Mouse (Mus musculus) forebrain, embryonic 11.5 days (tissue): ENCODE results near the gene Dhrs3. TPM values are rescaled to one million over a fixed set of nuclear protein-coding genes. Genes with fewer than 3 reads are reported as not detected.

Experiments used
- ATAC-seq: fragments of 200-750 bp; cut with Nextera tagmentation; replicated peaks from 2 replicates; pipeline ENCODE4 v1.8.0; 2017; ENCODE audit warnings: moderate TSS enrichment; ENCODE audit not compliant: low FRiP score
- DNase-seq: peaks from one replicate; pipeline ENCODE4 v3.0.0-alpha.2; 2017; ENCODE audit warnings: low spot score
- H3K27ac ChIP-seq: fragments of 300-500 bp; sonication (generic); 2 replicates; pipeline ENCODE4 v1.5.1; 2014; ENCODE audit warnings: low read depth, low read length
- H3K27me3 ChIP-seq: fragments of 300-500 bp; sonication (generic); 2 replicates; pipeline ENCODE4 v1.6.1; 2014; ENCODE audit warnings: mild to moderate bottlenecking, low read length, mixed read lengths; ENCODE audit not compliant: control insufficient read depth, insufficient read depth
- H3K36me3 ChIP-seq: fragments of 300-500 bp; sonication (generic); 2 replicates; pipeline ENCODE4 v1.6.1; 2014; ENCODE audit warnings: mild to moderate bottlenecking, low read length, moderate library complexity, mixed read lengths; ENCODE audit not compliant: control insufficient read depth, insufficient read depth
- H3K4me1 ChIP-seq: fragments of 300-500 bp; sonication (generic); replicated peaks from 2 replicates; pipeline ENCODE4 v1.6.1; 2014; ENCODE audit warnings: low read length, mixed read lengths; ENCODE audit not compliant: control insufficient read depth, insufficient read depth
- H3K4me2 ChIP-seq: fragments of 300-500 bp; sonication (generic); 2 replicates; pipeline ENCODE4 v1.6.1; 2014; ENCODE audit warnings: low read depth, mild to moderate bottlenecking, low read length, moderate library complexity, mixed read lengths; ENCODE audit not compliant: severe bottlenecking
- H3K4me3 ChIP-seq: fragments of 300-500 bp; sonication (generic); 2 replicates; pipeline ENCODE4 v1.5.1; 2014; ENCODE audit warnings: low read depth, low read length
- H3K9ac ChIP-seq: fragments of 300-500 bp; sonication (generic); 2 replicates; pipeline ENCODE4 v1.6.1; 2014; ENCODE audit warnings: low read length
- H3K9me3 ChIP-seq: fragments of 300-500 bp; sonication (generic); 2 replicates; pipeline ENCODE4 v1.6.1; 2016; ENCODE audit warnings: low read length, mixed read lengths; ENCODE audit not compliant: control insufficient read depth
- WGBS: fragments of 180-500 bp; shearing (Covaris S2); extraction: QIAGEN DNeasy Blood & Tissue Kit; methylation state at CpG from one replicate; pipeline ENCODE4 v1.1.7; 2014; 5-methylcytosine and 5-hydroxymethylcytosine counted together
- polyA plus RNA-seq: library from polyadenylated mRNA; unstranded; fragments of >200 nt; fragmentation: Nextera tagmentation; extraction: Ambion mirVana; gene quantifications from 2 replicates; pipeline ENCODE4 v1.2.1, GENCODE M21; 2014

Gene Dhrs3
- polyA plus RNA-seq, 1 experiment from 2014 or later = 5.8 TPM

DNA sequence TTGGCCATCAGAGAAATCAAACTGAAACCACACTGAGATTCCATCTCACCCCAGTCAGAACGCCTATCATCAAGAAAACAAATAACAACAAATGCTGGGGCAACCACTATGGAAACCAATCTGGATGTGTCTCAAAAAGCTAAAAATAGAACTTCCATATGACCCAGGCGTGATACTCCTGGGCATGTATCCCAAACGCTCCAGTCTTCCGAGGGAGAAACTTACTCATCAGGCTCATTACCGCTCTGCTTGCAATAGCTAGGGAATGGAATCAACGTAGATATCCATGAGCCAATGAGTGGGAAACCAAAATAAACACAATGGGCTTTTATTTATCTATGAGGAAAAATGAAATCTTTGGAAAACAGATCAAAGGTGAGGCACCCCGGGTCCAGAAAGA lies 59.2 kb downstream of the Dhrs3 start:
- Histone ChIP-seq H3K9me3 (no peaks in the 10 kb centered on the region), H3K9ac (no peak overlapping the region), H3K4me1 (peaks cover 2% of the 10 kb centered on the region), H3K4me3 (no peak overlapping the region), H3K27ac (no peak overlapping the region), H3K36me3 (no peaks in the 10 kb centered on the region), H3K4me2 (no peak overlapping the region), H3K27me3 (no peaks in the 10 kb centered on the region)
- ATAC-seq (no peak), DNase-seq (no peak)
- WGBS = 87% methylated on average over 7 of the region's 7 CpGs

DNA sequence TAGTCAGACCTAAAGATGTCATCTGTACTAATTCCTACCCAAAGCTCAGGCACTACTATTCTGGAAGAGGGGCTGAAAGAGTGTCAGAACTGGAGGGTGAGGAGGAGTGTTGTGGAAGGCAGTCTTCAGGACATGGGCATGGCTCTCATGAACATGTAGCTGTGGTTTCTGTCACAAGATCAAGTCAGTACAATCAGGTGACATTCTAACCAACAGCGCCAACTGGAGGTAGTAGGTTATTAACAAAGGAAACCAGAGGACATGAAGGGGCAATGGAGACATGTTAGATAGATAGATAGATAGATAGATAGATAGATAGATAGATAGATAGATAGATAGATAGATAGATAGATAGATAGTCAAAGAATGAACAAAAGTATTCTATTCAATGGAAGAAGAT lies 60.8 kb downstream of the Dhrs3 start:
- H3K36me3 ChIP-seq = no peaks in the 10 kb centered on the region
- H3K4me2 ChIP-seq = no peak overlapping the region
- H3K9me3 ChIP-seq = no peaks in the 10 kb centered on the region
- ATAC-seq (no peak), DNase-seq (no peak)
- WGBS = 88% methylated on average over 1 of the region's 1 CpGs
- H3K4me3 ChIP-seq = no peak overlapping the region
- H3K4me1 ChIP-seq = peaks cover 2% of the 10 kb centered on the region
- H3K27me3 ChIP-seq = no peaks in the 10 kb centered on the region
- no peak overlapping the region for H3K9ac ChIP-seq
- no peak overlapping the region for H3K27ac ChIP-seq

DNA sequence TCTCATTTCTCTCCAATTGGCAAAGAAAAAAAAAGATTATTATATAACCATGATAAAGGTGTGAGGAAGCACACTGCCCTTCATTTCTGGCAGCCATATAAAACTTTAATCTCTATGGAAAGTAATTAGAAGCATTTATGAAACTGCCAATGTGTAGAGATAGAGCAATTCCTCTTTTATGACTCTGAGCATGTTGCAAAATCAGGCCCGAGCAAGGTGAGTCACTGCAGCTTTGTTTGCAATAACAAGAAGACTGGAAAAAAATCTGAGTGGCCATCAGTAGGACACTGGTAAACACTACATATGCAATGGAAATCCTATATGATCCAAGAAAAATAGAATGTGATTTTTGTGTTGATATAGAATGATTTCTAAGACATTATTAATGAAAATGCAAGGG lies 63.2 kb downstream of the Dhrs3 start:
- Histone ChIP-seq H3K4me1 (no peaks in the 10 kb centered on the region), H3K9ac (no peak overlapping the region), H3K4me2 (no peak overlapping the region), H3K27me3 (no peaks in the 10 kb centered on the region), H3K36me3 (no peaks in the 10 kb centered on the region), H3K9me3 (no peaks in the 10 kb centered on the region), H3K4me3 (no peak overlapping the region), H3K27ac (no peak overlapping the region)
- no peak for ATAC-seq
- no peak for DNase-seq
- 83% methylated on average over 1 of the region's 1 CpGs for WGBS

DNA sequence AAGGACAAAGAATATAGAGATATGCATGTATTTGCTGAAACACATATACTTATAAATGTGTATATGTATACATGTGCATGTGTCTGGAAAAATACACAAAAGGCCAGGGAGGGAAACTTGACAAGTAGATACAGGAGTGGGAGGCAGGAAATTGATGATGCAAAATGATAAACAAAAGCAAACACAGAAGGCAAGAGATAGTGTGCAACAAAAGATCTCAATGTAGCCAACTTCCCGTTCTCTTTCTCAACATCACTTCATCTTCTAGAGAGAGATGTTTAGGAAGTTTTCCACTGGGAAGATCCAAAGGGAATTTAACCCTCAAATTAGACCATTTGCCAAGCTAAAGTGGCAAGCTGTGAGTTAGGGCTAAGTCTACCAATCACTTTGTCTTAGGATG lies 63.7 kb downstream of the Dhrs3 start:
- H3K36me3 ChIP-seq = no peaks in the 10 kb centered on the region
- no peak overlapping the region for H3K27ac ChIP-seq
- H3K4me3 ChIP-seq = no peak overlapping the region
- H3K9ac ChIP-seq = no peak overlapping the region
- H3K27me3 ChIP-seq = no peaks in the 10 kb centered on the region
- ATAC-seq (no peak), DNase-seq (no peak)
- no peaks in the 10 kb centered on the region for H3K9me3 ChIP-seq
- no peaks in the 10 kb centered on the region for H3K4me1 ChIP-seq
- 77% methylated on average over 1 of the region's 1 CpGs for WGBS
- no peak overlapping the region for H3K4me2 ChIP-seq

DNA sequence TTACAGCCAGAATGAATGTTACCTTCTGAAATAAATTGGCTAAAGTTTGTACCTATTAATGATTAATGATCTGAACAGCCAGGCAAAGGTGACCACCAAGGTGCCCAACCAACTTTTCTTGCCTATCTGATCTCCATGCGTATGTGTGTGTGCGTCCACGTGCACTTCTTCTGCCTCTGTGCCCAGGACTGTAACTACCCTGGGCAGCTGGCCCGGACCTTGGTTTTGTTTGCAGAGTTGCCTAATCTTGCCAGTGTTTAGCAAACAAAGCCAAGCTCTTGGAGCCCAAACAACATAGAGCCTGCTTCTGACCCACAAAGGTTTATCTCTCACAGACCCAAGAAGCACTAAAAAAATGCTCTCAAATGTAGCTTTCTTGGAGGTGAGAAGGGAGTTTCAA lies 64.6 kb downstream of the Dhrs3 start:
- Histone ChIP-seq H3K27me3 (no peaks in the 10 kb centered on the region), H3K4me2 (no peak overlapping the region), H3K4me1 (no peaks in the 10 kb centered on the region), H3K9ac (no peak overlapping the region), H3K27ac (no peak overlapping the region), H3K4me3 (no peak overlapping the region), H3K9me3 (no peaks in the 10 kb centered on the region), H3K36me3 (no peaks in the 10 kb centered on the region)
- ATAC-seq (no peak), DNase-seq (no peak)
- 87% methylated on average over 4 of the region's 4 CpGs for WGBS

DNA sequence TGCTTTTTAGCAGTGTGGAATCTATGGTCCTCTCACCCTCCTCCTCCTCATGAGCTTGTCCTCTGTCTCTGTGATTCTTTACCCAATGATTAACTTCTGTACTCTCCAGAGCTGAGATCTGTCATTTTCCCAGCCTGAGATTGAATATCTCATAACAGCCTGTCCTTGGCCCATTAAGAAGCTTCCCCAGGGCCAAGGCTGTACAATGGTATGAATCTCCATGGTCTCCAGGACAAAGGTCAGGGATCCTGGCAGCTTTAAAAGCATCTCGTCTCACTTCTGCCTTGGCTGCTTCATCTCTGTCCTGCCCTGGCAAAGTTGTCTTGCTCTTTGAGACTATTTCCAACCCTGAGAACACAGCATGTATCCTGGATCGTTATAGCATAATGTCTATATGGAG lies 65.1 kb downstream of the Dhrs3 start:
- Histone ChIP-seq H3K9me3 (no peaks in the 10 kb centered on the region), H3K9ac (no peak overlapping the region), H3K36me3 (no peaks in the 10 kb centered on the region), H3K4me3 (no peak overlapping the region), H3K4me1 (no peaks in the 10 kb centered on the region), H3K27ac (no peak overlapping the region), H3K27me3 (no peaks in the 10 kb centered on the region), H3K4me2 (no peak overlapping the region)
- no peak for ATAC-seq
- DNase-seq = no peak
- WGBS = 79% methylated on average over 2 of the region's 2 CpGs

DNA sequence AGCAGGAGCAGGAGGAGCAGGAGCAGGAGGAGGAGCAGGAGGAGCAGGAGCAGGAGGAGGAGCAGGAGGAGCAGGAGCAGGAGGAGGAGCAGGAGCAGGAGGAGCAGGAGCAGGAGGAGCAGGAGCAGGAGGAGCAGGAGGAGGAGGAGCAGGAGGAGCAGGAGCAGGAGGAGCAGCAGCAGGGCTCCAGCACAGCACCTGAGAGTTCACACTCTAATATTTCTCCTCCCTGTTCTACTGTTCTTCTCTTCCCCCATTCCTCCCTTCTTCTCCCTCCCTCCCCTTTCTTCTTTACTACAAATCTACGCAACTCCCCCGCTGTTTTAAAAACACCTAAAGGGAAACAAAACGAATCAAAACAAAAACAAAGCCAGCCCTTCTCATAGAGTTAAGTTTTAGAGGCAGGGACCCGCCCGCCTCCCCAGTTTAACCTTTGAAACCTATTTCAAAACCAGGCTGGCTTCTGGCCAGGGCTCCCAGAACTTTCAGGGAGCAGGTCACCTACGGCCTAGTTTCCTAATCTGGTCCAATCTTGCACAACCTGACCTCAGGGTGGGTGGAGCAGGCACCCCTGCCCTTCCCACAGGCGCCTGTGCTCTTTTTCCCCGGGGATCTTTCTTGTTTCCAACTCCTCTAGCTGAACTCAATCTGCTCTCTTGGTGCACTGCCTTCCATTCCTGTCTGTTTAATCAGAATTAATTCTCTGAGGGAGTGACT lies 67.7 kb downstream of the Dhrs3 start:
- H3K4me1 ChIP-seq = no peaks in the 10 kb centered on the region
- DNase-seq (no peak), ATAC-seq (no peak)
- no peaks in the 10 kb centered on the region for H3K27me3 ChIP-seq
- H3K4me2 ChIP-seq = no peak overlapping the region
- WGBS = 67% methylated on average over 8 of the region's 8 CpGs
- no peaks in the 10 kb centered on the region for H3K36me3 ChIP-seq
- no peak overlapping the region for H3K27ac ChIP-seq
- H3K9me3 ChIP-seq = no peaks in the 10 kb centered on the region
- H3K4me3 ChIP-seq = no peak overlapping the region
- H3K9ac ChIP-seq = no peak overlapping the region

DNA sequence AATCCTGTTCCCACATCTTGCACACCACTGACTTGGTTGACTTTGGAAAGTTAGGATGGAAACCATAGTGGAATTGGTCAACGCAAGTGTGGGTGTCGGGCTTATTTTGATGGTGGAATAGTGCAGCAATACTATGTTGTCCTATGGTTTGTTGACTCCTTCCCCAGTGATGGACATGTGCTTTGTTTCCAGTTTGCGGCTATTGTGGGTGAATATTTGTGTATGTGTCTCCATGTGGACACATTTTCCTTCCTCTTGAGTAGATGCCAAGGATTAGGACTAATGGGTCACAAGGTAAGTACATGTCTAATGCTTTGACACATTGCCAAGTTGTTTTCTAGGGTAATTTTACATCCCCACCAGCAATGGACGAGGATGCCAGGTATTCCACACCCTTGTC lies 68.6 kb downstream of the Dhrs3 start:
- no peak overlapping the region for H3K9ac ChIP-seq
- ATAC-seq (no peak), DNase-seq (no peak)
- 89% methylated on average over 4 of the region's 4 CpGs for WGBS
- no peaks in the 10 kb centered on the region for H3K27me3 ChIP-seq
- no peak overlapping the region for H3K4me2 ChIP-seq
- H3K4me3 ChIP-seq = no peak overlapping the region
- no peaks in the 10 kb centered on the region for H3K36me3 ChIP-seq
- no peaks in the 10 kb centered on the region for H3K4me1 ChIP-seq
- H3K27ac ChIP-seq = no peak overlapping the region
- H3K9me3 ChIP-seq = no peaks in the 10 kb centered on the region

DNA sequence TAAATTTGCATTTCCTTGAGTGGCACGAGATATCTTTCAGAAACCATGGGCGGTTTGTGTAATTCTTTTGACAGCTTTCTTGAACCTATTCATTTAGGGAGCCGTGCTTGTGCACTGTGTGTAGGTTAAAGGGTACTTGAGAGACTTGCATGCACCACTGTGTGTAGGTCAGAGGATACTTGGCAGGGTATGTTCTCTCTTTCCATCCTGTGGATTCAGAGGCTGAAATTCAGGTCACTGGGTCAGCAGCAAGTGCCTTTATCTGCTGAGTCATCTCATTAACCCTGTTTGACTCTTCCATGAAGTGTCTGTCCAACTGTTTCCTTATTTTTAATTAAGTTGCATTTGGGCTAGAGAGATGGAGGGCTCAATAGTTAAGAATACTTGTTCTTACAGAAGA lies 69.1 kb downstream of the Dhrs3 start:
- no peak overlapping the region for H3K4me3 ChIP-seq
- H3K4me2 ChIP-seq = no peak overlapping the region
- no peaks in the 10 kb centered on the region for H3K4me1 ChIP-seq
- WGBS = 79% methylated on average over 3 of the region's 3 CpGs
- no peak overlapping the region for H3K9ac ChIP-seq
- no peaks in the 10 kb centered on the region for H3K36me3 ChIP-seq
- no peaks in the 10 kb centered on the region for H3K27me3 ChIP-seq
- no peaks in the 10 kb centered on the region for H3K9me3 ChIP-seq
- no peak overlapping the region for H3K27ac ChIP-seq
- ATAC-seq = no peak
- DNase-seq = no peak
